Mouse (Mus musculus) gastrocnemius, postnatal 4 days (tissue): ENCODE data around the gene Smchd1. TPM values are rescaled to one million over a fixed set of nuclear protein-coding genes. Genes with fewer than 3 reads are reported as not detected.

Source experiments
- DNase-seq, 2 experiments: peaks; one replicate each; pipeline ENCODE4 v3.0.0; 2021 to 2022; ENCODE audit warnings: low spot score in 2 of 2, mixed read lengths in 2 of 2
- long read RNA-seq, 2 experiments: library from polyadenylated mRNA; stranded (forward); transcript quantifications; one replicate each; pipeline ENCODE4 v2.0.0; 2021
- total RNA-seq, 2 experiments: library from RNA; stranded (reverse); gene quantifications; 2 replicates each; pipeline ENCODE4 v1.2.3; 2021

Smchd1 gene
- 10 to 100 TPM; 30.4 to 36.2 TPM for total RNA-seq
- long read RNA-seq, experiment 1, full-length matches to known transcripts: 4 of 7 reads
- long read RNA-seq, experiment 1, partial matches to known transcripts: 2 of 7 reads
- long read RNA-seq, experiment 1, other reads (novel, unspliced or antisense): 1 of 7 reads
- long read RNA-seq, experiment 2, full-length matches to known transcripts: 3 of 7 reads
- long read RNA-seq, experiment 2, partial matches to known transcripts: 4 of 7 reads
- long read RNA-seq, experiment 2, other reads (novel, unspliced or antisense): 0 of 7 reads

GRCm38 (mm10) chr17:71474762-71475704 is at the start of gene Smchd1:
Gene Smchd1 (minus strand): TSS chr17:71475343.
- peak; percentile 90 to 95 for DNase-seq

DNA sequence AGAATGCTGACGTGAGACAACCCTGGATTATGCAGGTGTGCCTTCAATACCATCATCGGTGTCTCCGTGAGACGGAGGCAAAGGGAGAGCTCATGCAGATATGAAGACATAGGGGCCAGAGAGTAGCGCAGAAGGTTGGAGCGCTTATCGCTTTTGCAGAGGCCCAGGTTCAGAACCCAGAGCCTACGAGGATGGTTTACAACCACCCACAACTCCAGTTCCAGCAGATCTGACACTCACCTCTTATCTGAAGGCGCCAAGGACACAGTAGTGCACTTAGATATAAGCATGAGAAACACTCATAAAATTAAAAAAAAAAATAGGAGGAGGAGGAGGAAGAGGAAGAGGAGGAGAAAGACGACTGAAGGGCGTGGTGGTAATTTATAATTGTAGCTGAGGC is 35.2 kb upstream of the Smchd1 start:
- no peak for DNase-seq

GRCm38 (mm10) chr17:71506832-71507231 is 31.7 kb upstream of the Smchd1 start:
- no peak for DNase-seq

GRCm38 (mm10) chr17:71495784-71496183 is 20.6 kb upstream of the Smchd1 start:
- DNase-seq: no peak

DNA sequence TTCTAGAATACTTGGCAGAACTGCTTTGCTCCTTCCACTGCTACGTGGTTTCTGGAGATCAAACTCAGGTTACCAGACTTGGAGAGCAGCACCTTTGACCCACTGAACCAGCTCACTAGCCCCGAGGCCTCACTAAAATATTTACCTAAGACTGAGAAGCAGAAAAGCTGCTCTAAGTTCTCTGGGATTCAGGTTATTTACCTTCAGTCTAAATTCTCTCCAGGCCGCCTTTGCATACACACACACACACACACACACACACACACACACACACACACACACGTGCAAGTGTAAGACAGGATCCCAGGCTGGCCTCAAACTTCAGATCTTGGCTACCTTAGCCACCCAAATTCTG is 16.2 kb upstream of the Smchd1 start:
- DNase-seq: no peak

DNA sequence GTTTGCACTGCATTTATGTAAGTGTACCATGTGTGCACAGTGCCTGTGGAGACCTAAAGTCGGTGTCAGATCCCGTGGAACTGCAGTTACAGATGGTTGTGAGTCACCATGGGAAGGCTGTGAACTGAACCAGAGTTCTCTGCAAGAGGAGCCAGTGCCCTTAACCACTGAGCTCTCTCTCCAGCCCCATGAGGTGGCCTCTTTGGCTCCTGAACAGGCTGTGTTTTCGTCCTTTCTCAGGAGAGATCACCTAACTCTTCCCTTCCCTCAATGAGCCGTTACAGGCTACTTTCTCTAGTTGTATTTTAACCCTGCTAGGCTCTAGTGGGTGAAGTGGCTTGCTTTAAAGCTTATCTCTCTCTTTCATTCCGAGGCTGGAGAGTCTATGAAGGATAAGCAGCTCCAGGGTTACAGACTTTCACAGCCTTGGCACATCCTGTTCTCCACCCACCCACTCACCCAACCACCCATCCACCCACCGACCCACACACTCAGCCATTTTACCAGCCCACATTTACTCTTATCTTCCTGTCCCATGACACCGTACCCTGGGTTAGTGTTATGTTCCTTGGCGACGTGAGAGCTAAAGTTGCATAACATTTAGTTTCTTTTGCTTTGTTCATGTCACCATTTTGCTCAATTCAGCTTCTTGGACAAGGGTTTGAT is 15.7 kb upstream of the Smchd1 start:
- no peak for DNase-seq

GRCm38 (mm10) chr17:71489703-71490461 is 14.7 kb upstream of the Smchd1 start:
- DNase-seq: no peak

DNA sequence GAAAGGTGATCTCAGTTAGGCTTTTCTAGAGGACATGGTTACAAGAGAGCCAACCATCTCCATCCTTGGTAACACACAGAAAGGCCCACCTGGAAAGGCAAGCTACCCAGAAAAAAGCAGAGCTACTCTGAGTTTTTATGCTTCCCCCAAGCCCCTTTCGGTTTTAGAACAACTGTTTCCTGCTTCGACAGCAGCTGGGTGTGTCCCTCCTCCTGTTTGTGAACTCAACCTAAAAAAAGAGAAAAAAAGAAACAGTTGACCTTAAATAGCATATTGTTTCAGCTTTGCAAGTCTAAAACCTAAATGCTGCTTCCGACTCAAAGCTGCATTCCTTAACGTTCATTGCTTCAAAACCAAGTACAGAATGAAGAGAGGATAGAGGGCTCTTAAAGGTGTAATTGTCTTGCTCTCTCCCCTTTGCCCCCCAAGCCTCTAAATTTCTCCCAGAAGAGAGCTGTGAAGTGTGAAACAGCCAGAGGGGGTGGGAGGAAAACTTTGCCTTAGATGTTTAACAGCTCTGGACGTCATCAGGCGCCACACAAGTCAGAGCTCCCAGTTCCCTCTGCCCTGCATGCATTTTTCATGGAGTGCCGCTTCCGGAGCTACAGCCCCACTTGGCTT is 11.2 kb upstream of the Smchd1 start:
- DNase-seq: no peak

GRCm38 (mm10) chr17:71485791-71486230 is 10.7 kb upstream of the Smchd1 start:
- peak in 1 of 2 experiments; percentile 20 for DNase-seq

DNA sequence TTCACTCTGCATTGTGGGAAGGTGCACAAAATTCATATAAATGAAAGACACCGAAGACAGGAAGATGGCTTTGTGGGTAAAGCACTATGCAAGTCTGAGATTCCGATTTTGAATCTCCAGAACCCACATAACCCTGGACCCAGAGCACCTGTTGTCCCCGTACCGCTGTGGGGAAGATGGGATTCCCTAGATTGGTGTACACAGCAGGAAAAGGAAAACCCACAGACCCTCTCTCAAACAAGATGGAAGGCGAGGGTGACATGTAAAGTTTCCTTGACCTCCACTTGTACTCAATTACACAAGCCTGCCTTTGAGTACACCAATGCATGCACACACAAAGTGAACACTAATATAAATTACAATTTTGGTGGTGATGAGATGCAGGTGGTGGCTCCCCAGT is 9.6 kb upstream of the Smchd1 start:
- DNase-seq: no peak

GRCm38 (mm10) chr17:71483418-71484060 is 8.4 kb upstream of the Smchd1 start:
- no peak for DNase-seq

- no peak for DNase-seq
Measured at GRCm38 (mm10) chr17:71479381-71479901, 4.3 kb upstream of the Smchd1 start.

GRCm38 (mm10) chr17:71477481-71477880 is 2.3 kb upstream of the Smchd1 start:
- no peak for DNase-seq

- DNase-seq: no peak
Measured at GRCm38 (mm10) chr17:71476346-71477020, 1.3 kb upstream of the Smchd1 start.

GRCm38 (mm10) chr17:71475705-71476089 is 554 bp upstream of the Smchd1 start:
- peak in 1 of 2 experiments; percentile 73 for DNase-seq

DNA sequence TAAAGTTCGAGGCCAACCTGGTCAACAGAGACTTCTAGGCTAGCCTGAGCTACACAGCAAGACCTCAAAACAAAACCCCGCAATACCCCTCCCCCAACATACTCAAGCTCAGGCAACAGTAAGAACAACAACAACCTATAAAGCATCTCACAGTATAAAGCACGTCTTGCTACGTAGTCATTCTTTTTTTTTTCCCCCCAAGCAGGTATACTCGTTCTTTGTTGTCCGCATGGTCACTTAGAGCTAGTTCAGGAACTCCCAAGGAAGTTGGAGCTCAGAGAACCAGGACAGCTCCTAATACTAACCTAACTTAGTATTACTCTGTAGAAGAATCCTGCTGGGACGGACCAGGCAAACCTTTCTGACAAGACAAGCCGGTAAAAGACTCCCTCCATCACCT is 1.0 kb downstream of the Smchd1 start:
- DNase-seq: no peak

- DNase-seq: no peak
Measured at GRCm38 (mm10) chr17:71471261-71471660, 3.9 kb downstream of the Smchd1 start.

DNA sequence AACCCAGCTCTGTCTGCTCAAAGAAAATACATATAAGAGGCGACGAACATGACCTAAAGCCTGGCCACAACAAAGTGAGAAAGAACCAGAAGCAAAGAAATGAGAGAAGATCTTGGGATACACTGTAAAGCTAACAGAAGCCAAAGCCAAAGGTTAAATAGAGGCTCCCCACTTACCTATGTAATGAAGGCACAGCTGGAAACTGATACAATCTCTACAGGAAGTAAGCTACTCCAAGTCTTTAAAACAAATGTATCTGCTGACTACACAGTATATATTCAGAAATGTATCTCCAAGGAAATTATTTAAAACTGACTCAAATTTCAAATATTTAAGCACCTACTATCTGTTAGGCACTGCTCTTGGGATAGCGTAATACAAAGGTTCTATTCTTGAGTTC is 14.8 kb downstream of the Smchd1 start:
- DNase-seq: no peak

GRCm38 (mm10) chr17:71459818-71460217 is 15.3 kb downstream of the Smchd1 start, which contains the start of gene Gm4707:
Gene Gm4707 (minus strand): TSS chr17:71459918.
- no peak for DNase-seq
